Mouse (Mus musculus) stomach, embryonic 14.5 days (tissue): ENCODE data around the gene Erich3. TPM values are rescaled to one million over a fixed set of nuclear protein-coding genes. Genes with fewer than 3 reads are reported as not detected.
A peak's percentile ranks its signal among the peaks of the same experiment; 100 is the strongest.

Experiments
- ATAC-seq: fragments of 200-750 bp; cut with Nextera tagmentation; 2 replicates; pipeline ENCODE4 v1.8.0; 2017; ENCODE audit warnings: low read depth, moderate TSS enrichment; ENCODE audit not compliant: insufficient number of reproducible peaks, insufficient read depth, low FRiP score
- H3K27ac ChIP-seq: fragments of 300-500 bp; sonication (generic); 2 replicates; pipeline ENCODE4 v1.5.1; 2014; ENCODE audit warnings: mild to moderate bottlenecking, low read length, moderate library complexity, mixed read lengths
- H3K27me3 ChIP-seq: fragments of 300-500 bp; sonication (generic); 2 replicates; pipeline ENCODE4 v1.6.1; 2014; ENCODE audit warnings: low read length, control low read depth, mixed read lengths; ENCODE audit not compliant: control insufficient read depth, insufficient read depth
- H3K36me3 ChIP-seq: fragments of 300-500 bp; sonication (generic); 2 replicates; pipeline ENCODE4 v1.6.1; 2014; ENCODE audit warnings: mild to moderate bottlenecking, control low read depth, low read length, moderate library complexity, mixed read lengths; ENCODE audit not compliant: control insufficient read depth, insufficient read depth
- H3K4me1 ChIP-seq: fragments of 300-500 bp; sonication (generic); 2 replicates; pipeline ENCODE4 v1.6.1; 2014; ENCODE audit warnings: low read length, control low read depth, mixed read lengths; ENCODE audit not compliant: control insufficient read depth, insufficient read depth
- H3K4me2 ChIP-seq: fragments of 300-500 bp; sonication (generic); replicated peaks from 2 replicates; pipeline ENCODE4 v1.6.1; 2014; ENCODE audit warnings: low read depth, low read length, control low read depth
- H3K4me3 ChIP-seq: fragments of 300-500 bp; sonication (generic); 2 replicates; pipeline ENCODE4 v1.5.1; 2014; ENCODE audit warnings: low read depth, low read length, control low read depth
- H3K9ac ChIP-seq: fragments of 300-500 bp; sonication (generic); replicated peaks from 2 replicates; pipeline ENCODE4 v1.6.1; 2014; ENCODE audit warnings: low read depth, mild to moderate bottlenecking, control low read depth, low read length, moderate library complexity, mixed read lengths
- H3K9me3 ChIP-seq: fragments of 300-500 bp; sonication (generic); 2 replicates; pipeline ENCODE4 v1.6.1; 2016; ENCODE audit warnings: low read depth, low read length, control low read depth; ENCODE audit not compliant: control insufficient read depth
- WGBS: fragments of 180-500 bp; shearing (Covaris S2); extraction: QIAGEN DNeasy Blood & Tissue Kit; methylation state at CpG from one replicate; pipeline ENCODE4 v1.1.7; 2014; 5-methylcytosine and 5-hydroxymethylcytosine counted together
- polyA plus RNA-seq: library from polyadenylated mRNA; unstranded; fragments of >200 nt; fragmentation: Nextera tagmentation; extraction: Ambion mirVana; gene quantifications from 2 replicates; pipeline ENCODE4 v1.2.1, GENCODE M21; 2014

The Erich3 gene
- polyA plus RNA-seq, 1 experiment from 2014 or later = 0.29 TPM

DNA sequence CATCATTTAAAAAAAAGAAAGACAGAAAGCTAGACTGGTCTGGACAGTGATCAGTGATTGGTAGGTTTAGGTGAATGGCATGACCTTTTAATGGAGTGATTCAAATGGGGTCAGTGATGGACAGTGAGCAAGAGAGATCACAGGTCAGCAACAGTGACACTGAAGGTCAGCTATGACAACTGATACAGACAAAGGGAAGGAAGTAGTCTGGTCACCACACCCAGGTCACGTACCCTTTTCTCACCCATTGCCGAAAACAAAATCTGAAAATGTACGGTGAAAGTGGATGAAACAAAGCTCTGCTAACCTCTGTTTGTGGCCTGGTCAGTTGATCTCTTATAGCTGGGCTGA is 28.9 kb downstream of the Erich3 start:
- 66% methylated on average over 3 of the region's 3 CpGs for WGBS
- no peak overlapping the region for H3K4me3 ChIP-seq
- H3K9me3 ChIP-seq = no peaks in the 10 kb centered on the region
- ATAC-seq = peak; percentile 34
- no peak overlapping the region for H3K9ac ChIP-seq
- H3K4me1 ChIP-seq = peaks cover 6% of the 10 kb centered on the region; the same call in 1 of the 2 replicates
- H3K36me3 ChIP-seq = no peaks in the 10 kb centered on the region
- no peak overlapping the region for H3K27ac ChIP-seq
- H3K27me3 ChIP-seq = no peaks in the 10 kb centered on the region
- no peak overlapping the region for H3K4me2 ChIP-seq

DNA sequence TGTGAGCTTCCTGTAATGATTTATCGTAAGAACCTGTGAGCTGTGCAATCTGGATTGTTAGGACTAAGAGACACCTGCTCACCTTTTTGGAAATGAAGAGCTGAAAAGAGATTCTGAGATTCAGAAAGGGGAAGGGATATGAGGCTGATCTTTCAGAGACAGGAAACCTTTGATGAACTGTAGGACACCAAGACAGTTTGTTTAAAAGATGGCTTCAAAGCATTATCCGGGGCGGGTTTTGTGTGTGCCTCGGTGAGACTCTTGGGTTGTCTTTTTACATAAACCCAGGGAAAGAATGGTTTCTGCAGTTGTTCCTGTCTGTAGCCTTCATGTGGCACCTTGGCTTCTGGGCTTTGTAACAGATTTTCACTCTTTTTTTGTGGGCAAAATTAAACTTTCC is 30.2 kb downstream of the Erich3 start:
- Histone ChIP-seq H3K9ac (no peak overlapping the region), H3K4me2 (no peak overlapping the region), H3K27ac (no peak overlapping the region), H3K4me3 (no peak overlapping the region), H3K9me3 (no peaks in the 10 kb centered on the region), H3K27me3 (no peaks in the 10 kb centered on the region), H3K4me1 (peaks cover 6% of the 10 kb centered on the region; the same call in 1 of the 2 replicates), H3K36me3 (no peaks in the 10 kb centered on the region)
- WGBS = 68% methylated on average over 4 of the region's 4 CpGs
- ATAC-seq = no peak

GRCm38 (mm10) chr3:154696611-154697010 is 33.0 kb downstream of the Erich3 start:
- no peak for ATAC-seq
- H3K4me3 ChIP-seq = no peak overlapping the region
- no peaks in the 10 kb centered on the region for H3K36me3 ChIP-seq
- WGBS = 79% methylated on average over 3 of the region's 3 CpGs
- no peak overlapping the region for H3K9ac ChIP-seq
- no peaks in the 10 kb centered on the region for H3K27me3 ChIP-seq
- H3K27ac ChIP-seq = no peak overlapping the region
- no peak overlapping the region for H3K4me2 ChIP-seq
- H3K9me3 ChIP-seq = no peaks in the 10 kb centered on the region
- peaks cover 3% of the 10 kb centered on the region; the same call in 1 of the 2 replicates for H3K4me1 ChIP-seq

DNA sequence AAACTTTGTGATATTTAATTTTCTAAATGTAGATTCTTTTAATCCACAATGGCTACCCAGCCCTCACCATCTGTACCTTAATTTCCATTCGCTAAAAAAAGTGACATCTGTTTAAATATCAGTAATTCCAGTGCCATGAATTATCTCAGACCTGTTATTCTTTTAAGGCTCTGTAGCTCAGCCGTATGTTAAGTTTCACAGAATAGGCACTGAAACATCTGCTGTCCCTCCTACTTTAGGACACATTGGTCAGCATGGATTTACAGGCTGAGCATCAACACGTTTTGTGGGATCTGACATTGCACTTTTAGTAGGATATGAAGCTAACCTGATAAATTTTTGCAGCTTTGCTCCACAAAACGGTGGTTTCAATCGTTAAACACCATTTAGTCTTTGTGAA is 35.2 kb downstream of the Erich3 start:
- 35% methylated on average over 5 of the region's 5 CpGs for WGBS
- no peak overlapping the region for H3K4me3 ChIP-seq

GRCm38 (mm10) chr3:154700296-154700695 is 36.6 kb downstream of the Erich3 start:
- Histone ChIP-seq H3K27ac (no peak overlapping the region), H3K4me3 (no peak overlapping the region), H3K9ac (no peak overlapping the region), H3K27me3 (no peaks in the 10 kb centered on the region), H3K36me3 (no peaks in the 10 kb centered on the region), H3K9me3 (no peaks in the 10 kb centered on the region), H3K4me2 (no peak overlapping the region), H3K4me1 (no peaks in the 10 kb centered on the region)
- ATAC-seq = no peak
- WGBS = 72% methylated on average over 3 of the region's 3 CpGs

More for the DNA sequence above, 35.2 kb downstream of the Erich3 start:
- Histone ChIP-seq H3K36me3 (no peaks in the 10 kb centered on the region), H3K27ac (no peak overlapping the region), H3K4me2 (no peak overlapping the region), H3K9ac (no peak overlapping the region), H3K27me3 (no peaks in the 10 kb centered on the region), H3K4me1 (no peaks in the 10 kb centered on the region), H3K9me3 (no peaks in the 10 kb centered on the region)
- no peak for ATAC-seq

GRCm38 (mm10) chr3:154700735-154701134 is 37.1 kb downstream of the Erich3 start:
- 60% methylated on average over 2 of the region's 2 CpGs for WGBS
- no peak for ATAC-seq
- no peak overlapping the region for H3K27ac ChIP-seq
- no peaks in the 10 kb centered on the region for H3K36me3 ChIP-seq
- H3K9ac ChIP-seq = no peak overlapping the region
- no peak overlapping the region for H3K4me2 ChIP-seq
- H3K27me3 ChIP-seq = no peaks in the 10 kb centered on the region
- no peak overlapping the region for H3K4me3 ChIP-seq
- no peaks in the 10 kb centered on the region for H3K4me1 ChIP-seq
- no peaks in the 10 kb centered on the region for H3K9me3 ChIP-seq

DNA sequence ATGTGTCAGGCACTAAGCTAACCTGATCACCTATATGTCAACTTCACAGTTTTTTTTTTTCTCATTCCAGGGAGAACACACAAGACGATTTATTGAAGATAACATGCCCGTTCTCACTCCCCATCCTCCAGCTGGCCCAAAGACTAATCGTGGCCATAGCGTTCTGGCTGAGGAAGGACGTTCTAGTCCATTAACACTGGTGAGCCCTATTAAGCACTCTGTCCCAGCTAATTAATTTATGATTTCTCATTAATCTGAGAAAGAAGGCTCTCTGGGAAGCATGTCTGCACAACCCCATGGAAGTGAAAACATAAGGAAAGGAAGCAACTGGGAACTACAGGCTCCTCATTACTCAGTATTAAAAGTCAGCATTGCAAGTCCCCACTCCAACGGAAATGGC is 41.1 kb downstream of the Erich3 start:
- 76% methylated on average over 6 of the region's 6 CpGs for whole genome bisulfite sequencing
- no peak for ATAC-seq
- H3K27me3 ChIP-seq = no peaks in the 10 kb centered on the region

GRCm38 (mm10) chr3:154708150-154708549 is 44.5 kb downstream of the Erich3 start:
- no peaks in the 10 kb centered on the region for H3K36me3 ChIP-seq
- no peak overlapping the region for H3K9ac ChIP-seq
- H3K9me3 ChIP-seq = no peaks in the 10 kb centered on the region
- no peak for ATAC-seq
- H3K4me1 ChIP-seq = no peaks in the 10 kb centered on the region
- H3K27me3 ChIP-seq = no peaks in the 10 kb centered on the region
- no peak overlapping the region for H3K4me3 ChIP-seq
- no peak overlapping the region for H3K4me2 ChIP-seq
- WGBS = 90% methylated on average over 3 of the region's 3 CpGs
- no peak overlapping the region for H3K27ac ChIP-seq

More for the DNA sequence above, 41.1 kb downstream of the Erich3 start:
- Histone ChIP-seq H3K4me2 (no peak overlapping the region), H3K9me3 (no peaks in the 10 kb centered on the region), H3K9ac (no peak overlapping the region), H3K4me3 (no peak overlapping the region), H3K36me3 (no peaks in the 10 kb centered on the region), H3K4me1 (no peaks in the 10 kb centered on the region), H3K27ac (no peak overlapping the region)

- Histone ChIP-seq H3K4me2 (no peak overlapping the region), H3K4me1 (no peaks in the 10 kb centered on the region), H3K9me3 (no peaks in the 10 kb centered on the region), H3K36me3 (no peaks in the 10 kb centered on the region), H3K27ac (no peak overlapping the region), H3K9ac (no peak overlapping the region), H3K27me3 (no peaks in the 10 kb centered on the region), H3K4me3 (no peak overlapping the region)
- WGBS = 44% methylated on average over 7 of the region's 7 CpGs
- peak; percentile 18; the same call in 1 of the 2 replicates for ATAC-seq
Measured at GRCm38 (mm10) chr3:154723198-154723597, 59.5 kb downstream of the Erich3 start.
